ENCODE assay signal across 25 mouse cellular contexts in genomic region chr5:24385887-24386550, GRCm38 (mm10). TPM values are rescaled to one million over a fixed set of nuclear protein-coding genes. Genes with fewer than 3 reads are reported as not detected.
"Had no signal": no experiment of that assay in that cellular context is flagged by ENCODE, and none has a peak within 500 bp of the region (broad histone marks: within the 10 kb centered on the region; RNA-seq: fewer than 3 reads in every experiment).

No protein-coding gene starts in this region.

- H3K4me3 ChIP-seq: limb, embryonic 10.5 days; limb, embryonic 13.5 days; liver, embryonic 12.5 days; liver, embryonic 15.5 days; lung, embryonic 15.5 days; megakaryocyte, embryonic 14.5 days; midbrain, embryonic 13.5 days; myocyte had no signal

- H3K36me3 ChIP-seq: limb, embryonic 10.5 days; limb, embryonic 13.5 days; liver, embryonic 12.5 days; liver, embryonic 15.5 days; lung, embryonic 15.5 days; midbrain, embryonic 10.5 days; midbrain, embryonic 13.5 days had no signal

- ATAC-seq: liver, embryonic 12.5 days; midbrain, embryonic 13.5 days; midbrain, embryonic 16.5 days had no signal

- H3K4me2 ChIP-seq: lung, embryonic 15.5 days had no signal

- H3K9ac ChIP-seq: limb, embryonic 13.5 days; liver, embryonic 12.5 days; liver, embryonic 15.5 days; lung, embryonic 15.5 days; midbrain, embryonic 13.5 days had no signal

- DNase-seq: kidney, postnatal 14 days; kidney, postnatal 4 days; layer of hippocampus, adult 9-11 months; liver; lung, adult 18-20 months; lung, postnatal 10 days; lung, postnatal 36 days; right cerebral cortex, adult 18-20 months; right cerebral cortex, postnatal 14 days; right cerebral cortex, postnatal 4 days; thymus, adult 2 months; thymus, postnatal 14 days; thymus, postnatal 4 days had no signal

- H3K9me3 ChIP-seq: limb, embryonic 10.5 days; limb, embryonic 13.5 days; liver, embryonic 12.5 days; liver, embryonic 15.5 days; lung, embryonic 15.5 days; megakaryocyte, embryonic 14.5 days; midbrain, embryonic 10.5 days; midbrain, embryonic 13.5 days had no signal

- H3K27ac ChIP-seq: limb, embryonic 13.5 days; liver, embryonic 12.5 days; liver, embryonic 15.5 days; lung, embryonic 15.5 days; midbrain, embryonic 13.5 days; stomach, postnatal 0 days had no signal

RNA-seq across cellular contexts. Expression of gene Atg9b, which starts 5.9 kb away (rescaled TPM):
- total RNA-seq: monocyte, adult 5-6 weeks had no signal

RNA-seq across cellular contexts. Expression of gene Nos3, which starts 21.4 kb away (rescaled TPM):
- total RNA-seq: monocyte, adult 5-6 weeks had no signal

RNA-seq across cellular contexts. Expression of gene Asic3, which starts 27.2 kb away (rescaled TPM):
- total RNA-seq: monocyte, adult 5-6 weeks had no signal
- polyA plus RNA-seq: liver, embryonic 12.5 days; liver, embryonic 15.5 days; midbrain, embryonic 13.5 days; midbrain, embryonic 16.5 days; stomach, postnatal 0 days had no signal

RNA-seq across cellular contexts. Expression of gene Kcnh2, which starts 34.6 kb away (rescaled TPM):
- total RNA-seq: monocyte, adult 5-6 weeks had no signal
